Comparison of ENCODE assay signal across 25 mouse cellular contexts in genomic region chr15:78919914-78920313, GRCm38 (mm10). TPM values are rescaled to one million over a fixed set of nuclear protein-coding genes. Genes with fewer than 3 reads are reported as not detected.
A peak's percentile ranks its signal among the peaks of the same experiment; 100 is the strongest.
DNase-seq lines count a peak whose midpoint lies in the region; ATAC-seq and TF ChIP-seq lines count a peak whose summit lies in the region.
"Had no signal": no experiment of that assay in that cellular context is flagged by ENCODE, and none has a peak within 500 bp of the region (broad histone marks: within the 10 kb centered on the region; RNA-seq: fewer than 3 reads in every experiment).

No protein-coding gene starts in this region.

- no peak overlapping the region for H3K9ac ChIP-seq in embryonic facial prominence, embryonic 12.5 days
- H3K9ac ChIP-seq in liver, embryonic 13.5 days = no peak overlapping the region
- peak overlapping the region; percentile 0; the same call in 1 of the 2 replicates for H3K9ac ChIP-seq in CH12.LX (ENCODE audit: insufficient read depth, low read depth)
- H3K9ac ChIP-seq in forebrain, embryonic 12.5 days = no peak overlapping the region
- H3K9ac ChIP-seq in forebrain, embryonic 14.5 days (ENCODE audit: low read length) = no peak overlapping the region
- H3K9ac ChIP-seq: embryonic facial prominence, embryonic 13.5 days; forebrain, embryonic 13.5 days; heart, embryonic 12.5 days; hindbrain, embryonic 15.5 days had no signal

- H3K9me3 ChIP-seq in embryonic facial prominence, embryonic 12.5 days = no peaks in the 10 kb centered on the region
- no peaks in the 10 kb centered on the region for H3K9me3 ChIP-seq in embryonic facial prominence, embryonic 10.5 days
- no peaks in the 10 kb centered on the region for H3K9me3 ChIP-seq in liver, embryonic 13.5 days (replicated peaks)
- H3K9me3 ChIP-seq in CH12.LX (replicated peaks; ENCODE audit: low read length) = peaks cover 3% of the 10 kb centered on the region
- H3K9me3 ChIP-seq in forebrain, embryonic 12.5 days = no peaks in the 10 kb centered on the region
- H3K9me3 ChIP-seq in forebrain, embryonic 14.5 days (replicated peaks; ENCODE audit: control insufficient read depth, low read length) = no peaks in the 10 kb centered on the region
- H3K9me3 ChIP-seq: embryonic facial prominence, embryonic 13.5 days; forebrain, embryonic 13.5 days; heart, embryonic 12.5 days; hindbrain, embryonic 15.5 days had no signal

- no peak for TF ChIP-seq CTCF in CH12.LX (conservative IDR thresholded peaks at IDR 0.05 in 1 of 2, IDR thresholded peaks at IDR 0.05 in 1 of 2; ENCODE audit: low read depth in 2 of 2, low read length in 2 of 2)

- in situ Hi-C loops in CH12.LX (cut with MboI; ENCODE audit: low pct_ligation_motif_present, low pct_unique_long_range_greater_than_20kb, low sequenced_read_pairs) = loop anchor here (25.0 kb wide), 1 partner anchor 417 kb away; the partner anchor contains the start of genes Maff and Pla2g6

- 85% methylated on average over 12 of the region's 12 CpGs for WGBS in embryonic facial prominence, embryonic 12.5 days
- WGBS in embryonic facial prominence, embryonic 10.5 days = 86% methylated on average over 12 of the region's 12 CpGs
- WGBS in liver, embryonic 13.5 days (ENCODE audit: insufficient replicate concordance) = 79% methylated on average over 12 of the region's 12 CpGs
- WGBS in forebrain, embryonic 12.5 days = 84% methylated on average over 12 of the region's 12 CpGs
- WGBS in forebrain, embryonic 14.5 days = 87% methylated on average over 12 of the region's 12 CpGs

- peak; percentile 77 for TF ChIP-seq EP300 in CH12.LX (IDR thresholded peaks at IDR 0.05; ENCODE audit: low read length)

- DNase-seq in embryonic facial prominence, embryonic 10.5 days (ENCODE audit: low spot score) = no peak
- no peak for DNase-seq in liver, embryonic 13.5 days
- no peak for DNase-seq in liver
- DNase-seq in CH12.LX (ENCODE audit: extremely low read depth) = no peak
- DNase-seq in induced T-regulatory cell, adult 2 months (ENCODE audit: low read depth) = peak; percentile 56
- no peak for DNase-seq in forebrain, embryonic 14.5 days (ENCODE audit: low spot score)
- DNase-seq: adrenal gland, adult 2 months; adrenal gland, postnatal 25 days; cerebellum, adult 2 months; cerebellum, postnatal 10 days; embryo, embryonic 11 days; gastrocnemius, adult 2 months; gastrocnemius, postnatal 25 days; heart, postnatal 36 days had no signal

- TF ChIP-seq RAD21 in CH12.LX (IDR thresholded peaks at IDR 0.05; ENCODE audit: low read depth, low read length) = no peak

- no peak for ATAC-seq in embryonic facial prominence, embryonic 12.5 days (ENCODE audit: insufficient number of reproducible peaks, insufficient read depth, low FRiP score, low TSS enrichment)
- no peak for ATAC-seq in liver, embryonic 13.5 days (ENCODE audit: low read depth)
- no peak for ATAC-seq in forebrain, embryonic 12.5 days (ENCODE audit: low FRiP score)
- no peak for ATAC-seq in forebrain, embryonic 14.5 days
- ATAC-seq: activated CD4-positive, CD25-positive, alpha-beta regulatory T cell, adult 4 months; forebrain, embryonic 13.5 days; inflammation-experienced regulatory T-cells, adult 6 months; Patski had no signal

- dilution Hi-C loops in CH12.LX (cut with MboI; ENCODE audit: extremely low pct_ligation_motif_present, extremely low pct_unique_long_range_greater_than_20kb, low sequenced_read_pairs) = no loop called here

- peaks cover 31% of the 10 kb centered on the region for H3K4me1 ChIP-seq in embryonic facial prominence, embryonic 12.5 days
- peaks cover 42% of the 10 kb centered on the region for H3K4me1 ChIP-seq in embryonic facial prominence, embryonic 10.5 days
- H3K4me1 ChIP-seq in liver, embryonic 13.5 days (replicated peaks) = peaks cover 85% of the 10 kb centered on the region
- H3K4me1 ChIP-seq in CH12.LX (ENCODE audit: control insufficient read depth in 1 of 2, insufficient read depth in 2 of 2) = peaks cover 28 to 63% of the 10 kb centered on the region in 2 experiments
- H3K4me1 ChIP-seq in forebrain, embryonic 12.5 days = peaks cover 24% of the 10 kb centered on the region
- H3K4me1 ChIP-seq in forebrain, embryonic 14.5 days (ENCODE audit: control insufficient read depth, insufficient read depth, low read length) = peaks cover 16% of the 10 kb centered on the region

- H3K27ac ChIP-seq in embryonic facial prominence, embryonic 12.5 days = 0 out of 2 replicates have a peak overlapping the region, but pooled peaks have one; percentile 1
- H3K27ac ChIP-seq in embryonic facial prominence, embryonic 10.5 days (replicated peaks) = no peak overlapping the region
- H3K27ac ChIP-seq in liver, embryonic 13.5 days = peak overlapping the region; percentile 53
- peak overlapping the region; percentile 57 for H3K27ac ChIP-seq in CH12.LX (ENCODE audit: insufficient read depth, low read depth)
- H3K27ac ChIP-seq in forebrain, embryonic 12.5 days = no peak overlapping the region
- H3K27ac ChIP-seq in forebrain, embryonic 14.5 days (ENCODE audit: low read depth, low read length) = no peak overlapping the region; the same call in 1 of the 2 replicates
- H3K27ac ChIP-seq: embryonic facial prominence, embryonic 13.5 days; forebrain, embryonic 13.5 days; gastrocnemius, adult 2 months; hindbrain, embryonic 15.5 days had no signal

- TF ChIP-seq POLR2A in CH12.LX (IDR thresholded peaks at IDR 0.05; ENCODE audit: low read depth, low read length) = no peak

- H3K4me3 ChIP-seq in embryonic facial prominence, embryonic 12.5 days = no peak overlapping the region
- no peak overlapping the region for H3K4me3 ChIP-seq in embryonic facial prominence, embryonic 10.5 days
- H3K4me3 ChIP-seq in liver, embryonic 13.5 days (replicated peaks) = no peak overlapping the region
- no peak overlapping the region for H3K4me3 ChIP-seq in CH12.LX (replicated peaks in 1 of 3; ENCODE audit: low read depth in 2 of 3, low read length in 2 of 3, poor library complexity in 1 of 3)
- no peak overlapping the region for H3K4me3 ChIP-seq in forebrain, embryonic 12.5 days (replicated peaks)
- no peak overlapping the region for H3K4me3 ChIP-seq in forebrain, embryonic 14.5 days (ENCODE audit: low read depth, low read length)
- H3K4me3 ChIP-seq: embryonic facial prominence, embryonic 13.5 days; forebrain, embryonic 13.5 days; gastrocnemius, adult 2 months; heart, embryonic 12.5 days; hindbrain, embryonic 15.5 days had no signal

- H3K27me3 ChIP-seq in embryonic facial prominence, embryonic 12.5 days = no peaks in the 10 kb centered on the region
- no peaks in the 10 kb centered on the region for H3K27me3 ChIP-seq in embryonic facial prominence, embryonic 10.5 days (replicated peaks; ENCODE audit: low read depth, poor library complexity, severe bottlenecking)
- no peaks in the 10 kb centered on the region for H3K27me3 ChIP-seq in liver, embryonic 13.5 days
- no peaks in the 10 kb centered on the region for H3K27me3 ChIP-seq in CH12.LX (replicated peaks)
- no peaks in the 10 kb centered on the region for H3K27me3 ChIP-seq in forebrain, embryonic 12.5 days
- H3K27me3 ChIP-seq in forebrain, embryonic 14.5 days (replicated peaks; ENCODE audit: control insufficient read depth, insufficient read depth, low read length) = no peaks in the 10 kb centered on the region
- H3K27me3 ChIP-seq: embryonic facial prominence, embryonic 13.5 days; forebrain, embryonic 13.5 days; heart, embryonic 12.5 days; hindbrain, embryonic 15.5 days; Patski had no signal

- no peak overlapping the region for H3K4me2 ChIP-seq in embryonic facial prominence, embryonic 12.5 days (replicated peaks)
- H3K4me2 ChIP-seq in liver, embryonic 13.5 days = no peak overlapping the region
- peak overlapping the region; percentile 9; the same call in 1 of the 2 replicates for H3K4me2 ChIP-seq in CH12.LX (ENCODE audit: insufficient read depth, low read depth, poor library complexity, severe bottlenecking)
- H3K4me2 ChIP-seq in forebrain, embryonic 12.5 days = no peak overlapping the region
- H3K4me2 ChIP-seq in forebrain, embryonic 14.5 days (ENCODE audit: low read length) = no peak overlapping the region
- H3K4me2 ChIP-seq: embryonic facial prominence, embryonic 13.5 days; forebrain, embryonic 13.5 days; heart, embryonic 12.5 days; hindbrain, embryonic 15.5 days had no signal

- no peaks in the 10 kb centered on the region for H3K79me2 ChIP-seq in CH12.LX (replicated peaks; ENCODE audit: control insufficient read depth, extremely low read depth, insufficient read depth, poor library complexity, severe bottlenecking)

- H3K36me3 ChIP-seq in embryonic facial prominence, embryonic 12.5 days = peaks cover 23% of the 10 kb centered on the region
- peaks cover 41% of the 10 kb centered on the region for H3K36me3 ChIP-seq in embryonic facial prominence, embryonic 10.5 days (replicated peaks)
- H3K36me3 ChIP-seq in liver, embryonic 13.5 days = peaks cover 21% of the 10 kb centered on the region
- peaks cover 4 to 39% of the 10 kb centered on the region in 2 experiments for H3K36me3 ChIP-seq in CH12.LX (replicated peaks in 1 of 2; ENCODE audit: control insufficient read depth in 1 of 2, insufficient read depth in 1 of 2, low read length in 1 of 2)
- H3K36me3 ChIP-seq in forebrain, embryonic 12.5 days (replicated peaks) = peaks cover 23% of the 10 kb centered on the region
- peaks cover 22% of the 10 kb centered on the region for H3K36me3 ChIP-seq in forebrain, embryonic 14.5 days (ENCODE audit: control insufficient read depth, insufficient read depth, low read length)

RNA-seq across cellular contexts. Expression of gene Pdxp, which starts 6.2 kb away (rescaled TPM):
- polyA plus RNA-seq in embryonic facial prominence, embryonic 12.5 days (2016; fragmentation: Nextera tagmentation; extraction: Ambion mirVana) = 37.3 and 37.6 TPM in 2 replicates
- polyA plus RNA-seq in embryonic facial prominence, embryonic 10.5 days (2016; fragmentation: Nextera tagmentation; extraction: Ambion mirVana) = 32.6 and 36.5 TPM in 2 replicates
- 6.9 and 7.4 TPM in 2 replicates for polyA plus RNA-seq in liver, embryonic 13.5 days (2015; fragmentation: Nextera tagmentation; extraction: Ambion mirVana)
- 9.3 and 9.8 TPM in 2 replicates for total RNA-seq in CH12.LX (2012; rRNA removed)
- 2.8 and 3.1 TPM in 2 replicates for total RNA-seq in CH12.LX (2014; rRNA removed)
- 3.4 and 5.4 TPM in 2 replicates for polyA plus RNA-seq in CH12.LX (2012; ENCODE audit: insufficient read length, low read depth)
- 51.7 and 53.6 TPM in 2 replicates for polyA plus RNA-seq in forebrain, embryonic 12.5 days (2016; fragmentation: Nextera tagmentation; extraction: Ambion mirVana)
- polyA plus RNA-seq in forebrain, embryonic 14.5 days (2014; fragmentation: Nextera tagmentation; extraction: Ambion mirVana) = 101 and 109 TPM in 2 replicates

RNA-seq across cellular contexts. Expression of gene Lgals1, which starts 6.6 kb away (rescaled TPM):
- 1,294 and 1,324 TPM in 2 replicates for polyA plus RNA-seq in embryonic facial prominence, embryonic 12.5 days (2016; fragmentation: Nextera tagmentation; extraction: Ambion mirVana)
- polyA plus RNA-seq in embryonic facial prominence, embryonic 10.5 days (2016; fragmentation: Nextera tagmentation; extraction: Ambion mirVana) = 241 and 316 TPM in 2 replicates
- 683 and 710 TPM in 2 replicates for polyA plus RNA-seq in liver, embryonic 13.5 days (2015; fragmentation: Nextera tagmentation; extraction: Ambion mirVana)
- total RNA-seq in CH12.LX (2012; rRNA removed) (735 and 858 TPM in 2 replicates), CH12.LX (2014; rRNA removed) (791 and 805 TPM in 2 replicates)
- polyA plus RNA-seq in CH12.LX (2012; ENCODE audit: insufficient read length, low read depth) = 592 and 637 TPM in 2 replicates
- 216 and 321 TPM in 2 replicates for polyA plus RNA-seq in forebrain, embryonic 12.5 days (2016; fragmentation: Nextera tagmentation; extraction: Ambion mirVana)
- polyA plus RNA-seq in forebrain, embryonic 14.5 days (2014; fragmentation: Nextera tagmentation; extraction: Ambion mirVana) = 89.0 and 98.0 TPM in 2 replicates

RNA-seq across cellular contexts. Expression of gene Nol12, which starts 14.8 kb away (rescaled TPM):
- 59.0 and 60.5 TPM in 2 replicates for polyA plus RNA-seq in embryonic facial prominence, embryonic 12.5 days (2016; fragmentation: Nextera tagmentation; extraction: Ambion mirVana)
- 69.2 and 71.5 TPM in 2 replicates for polyA plus RNA-seq in embryonic facial prominence, embryonic 10.5 days (2016; fragmentation: Nextera tagmentation; extraction: Ambion mirVana)
- 45.6 and 48.9 TPM in 2 replicates for polyA plus RNA-seq in liver, embryonic 13.5 days (2015; fragmentation: Nextera tagmentation; extraction: Ambion mirVana)
- total RNA-seq in CH12.LX (2012; rRNA removed) = 33.2 and 40.0 TPM in 2 replicates
- 13.2 and 13.7 TPM in 2 replicates for total RNA-seq in CH12.LX (2014; rRNA removed)
- polyA plus RNA-seq in CH12.LX (2012; ENCODE audit: insufficient read length, low read depth) = 89.5 and 91.1 TPM in 2 replicates
- 53.5 and 56.4 TPM in 2 replicates for polyA plus RNA-seq in forebrain, embryonic 12.5 days (2016; fragmentation: Nextera tagmentation; extraction: Ambion mirVana)
- polyA plus RNA-seq in forebrain, embryonic 14.5 days (2014; fragmentation: Nextera tagmentation; extraction: Ambion mirVana) = 63.4 and 73.8 TPM in 2 replicates

RNA-seq across cellular contexts. Expression of gene Sh3bp1, which starts 20.3 kb away (rescaled TPM):
- polyA plus RNA-seq in embryonic facial prominence, embryonic 12.5 days (2016; fragmentation: Nextera tagmentation; extraction: Ambion mirVana) = 39.4 and 42.2 TPM in 2 replicates
- 35.6 and 36.1 TPM in 2 replicates for polyA plus RNA-seq in embryonic facial prominence, embryonic 10.5 days (2016; fragmentation: Nextera tagmentation; extraction: Ambion mirVana)
- polyA plus RNA-seq in liver, embryonic 13.5 days (2015; fragmentation: Nextera tagmentation; extraction: Ambion mirVana) = 17.7 and 22.2 TPM in 2 replicates
- total RNA-seq in CH12.LX (2012; rRNA removed) (20.6 and 23.8 TPM in 2 replicates), CH12.LX (2014; rRNA removed) (12.3 and 15.5 TPM in 2 replicates)
- 48.6 and 69.7 TPM in 2 replicates for polyA plus RNA-seq in CH12.LX (2012; ENCODE audit: insufficient read length, low read depth)
- polyA plus RNA-seq in forebrain, embryonic 12.5 days (2016; fragmentation: Nextera tagmentation; extraction: Ambion mirVana) = 10.3 TPM in 2 replicates
- polyA plus RNA-seq in forebrain, embryonic 14.5 days (2014; fragmentation: Nextera tagmentation; extraction: Ambion mirVana) = 4.2 and 5.8 TPM in 2 replicates

RNA-seq across cellular contexts. Expression of gene Gm49510, which starts 20.4 kb away (rescaled TPM):
- 0.29 and 1.4 TPM in 2 replicates for polyA plus RNA-seq in embryonic facial prominence, embryonic 12.5 days (2016; fragmentation: Nextera tagmentation; extraction: Ambion mirVana)
- polyA plus RNA-seq in embryonic facial prominence, embryonic 10.5 days (2016; fragmentation: Nextera tagmentation; extraction: Ambion mirVana) = 0.34 and 0.74 TPM in 2 replicates
- 0.15 and 0.16 TPM in 2 replicates for polyA plus RNA-seq in liver, embryonic 13.5 days (2015; fragmentation: Nextera tagmentation; extraction: Ambion mirVana)
- 0.25 and 0.50 TPM in 2 replicates for total RNA-seq in CH12.LX (2012; rRNA removed)
- 0.12 and 0.15 TPM in 2 replicates for total RNA-seq in CH12.LX (2014; rRNA removed)
- 0.78 TPM in 1 of 2 replicates, not detected in the other for polyA plus RNA-seq in CH12.LX (2012; ENCODE audit: insufficient read length, low read depth)
- polyA plus RNA-seq in forebrain, embryonic 12.5 days (2016; fragmentation: Nextera tagmentation; extraction: Ambion mirVana) = 0.18 TPM in 1 of 2 replicates, not detected in the other
- polyA plus RNA-seq in forebrain, embryonic 14.5 days (2014; fragmentation: Nextera tagmentation; extraction: Ambion mirVana) = not detected in 2 replicates
- total RNA-seq: adrenal gland, adult 2 months; adrenal gland, postnatal 25 days; ES-E14; heart, adult 8-10 months; heart, postnatal 36 days had no signal
- polyA plus RNA-seq: activated CD4-positive, CD25-positive, alpha-beta regulatory T cell, adult 4 months; adrenal gland, adult 2 months; hindbrain, embryonic 15.5 days; inflammation-experienced regulatory T-cells, adult 6 months had no signal

Comparison
In these comparisons a context has a peak if more than half of its experiments do, and no peak if none do; other contexts are left out.
1. H3K27ac ChIP-seq: peak in embryonic facial prominence, embryonic 12.5 days (single experiment), liver, embryonic 13.5 days (single experiment) and CH12.LX (single experiment); none in embryonic facial prominence, embryonic 10.5 days (single experiment), forebrain, embryonic 12.5 days (single experiment) and forebrain, embryonic 14.5 days (single experiment).